Mouse (Mus musculus): ENCODE data around the gene Cmya5. TPM values are rescaled to one million over a fixed set of nuclear protein-coding genes. Genes with fewer than 3 reads are reported as not detected.
"Not testable (repeated sequence)": the region's sequence is repeated elsewhere in the genome, so short reads cannot be mapped to it uniquely, and the experiment has no call there.

The Cmya5 gene
- polyA plus RNA-seq (2012; rRNA removed): 0.32 and 1.5 TPM in 2 replicates

GRCm38 (mm10) chr13:93144336-93145167, at the start of gene Cmya5:
Gene Cmya5 (minus strand): TSS chr13:93144724.
- WGBS: 5% methylated on average over 44 of the region's 45 CpGs
- TF ChIP-seq CTCF (IDR thresholded peaks at IDR 0.05; ENCODE audit: borderline replicate concordance, control insufficient read depth, extremely low read depth, insufficient read depth, low read length, poor library complexity): no peak
- TF ChIP-seq POLR2A (IDR thresholded peaks at IDR 0.05; ENCODE audit: control insufficient read depth, extremely low read depth, insufficient read depth, low read length, poor library complexity): 0 out of 2 replicates have a peak, but pooled peaks have one; percentile 32
- peaks cover 7% of the 10 kb centered on the region for H3K4me1 ChIP-seq (replicated peaks; ENCODE audit: control insufficient read depth, insufficient read depth, low read length)
- no peaks in the 10 kb centered on the region for H3K27me3 ChIP-seq (ENCODE audit: control insufficient read depth, insufficient read depth, low read length)
- H3K27ac ChIP-seq (ENCODE audit: control insufficient read depth, insufficient read depth, low read length): no peak within 1 kb of the TSS
- H3K36me3 ChIP-seq (ENCODE audit: control insufficient read depth, insufficient read depth, low read length): 0 out of 2 replicates have a peak, but pooled peaks cover 6% of the 10 kb centered on the region
- peak; percentile 45 for DNase-seq
- H3K4me3 ChIP-seq (ENCODE audit: control insufficient read depth, insufficient read depth, low read length): peak within 1 kb of the TSS; percentile 59

GRCm38 (mm10) chr13:93192646-93193026, 48.1 kb upstream of the Cmya5 start:
- WGBS: 56% methylated on average over 5 of the region's 5 CpGs
- DNase-seq: no peak
- TF ChIP-seq CTCF (IDR thresholded peaks at IDR 0.05; ENCODE audit: borderline replicate concordance, control insufficient read depth, extremely low read depth, insufficient read depth, low read length, poor library complexity): no peak
- no peak for TF ChIP-seq POLR2A (IDR thresholded peaks at IDR 0.05; ENCODE audit: control insufficient read depth, extremely low read depth, insufficient read depth, low read length, poor library complexity)
- Histone ChIP-seq H3K36me3 (ENCODE audit: control insufficient read depth, insufficient read depth, low read length) (no peaks in the 10 kb centered on the region), H3K4me3 (ENCODE audit: control insufficient read depth, insufficient read depth, low read length) (peak overlapping the region; percentile 61), H3K27ac (ENCODE audit: control insufficient read depth, insufficient read depth, low read length) (no peak overlapping the region), H3K4me1 (replicated peaks; ENCODE audit: control insufficient read depth, insufficient read depth, low read length) (no peaks in the 10 kb centered on the region), H3K27me3 (ENCODE audit: control insufficient read depth, insufficient read depth, low read length) (no peaks in the 10 kb centered on the region)

- peak within 1 kb of the TSS; percentile 8; the same call in 1 of the 2 replicates for H3K27ac ChIP-seq (ENCODE audit: control insufficient read depth, insufficient read depth, low read length)
- under 1% methylated on average over 70 of the region's 72 CpGs for WGBS
Observed at GRCm38 (mm10) chr13:93191831-93192645, 47.5 kb upstream of the Cmya5 start, which contains the start of gene Tent2. Gene Tent2 (minus strand): TSS chr13:93192385.

GRCm38 (mm10) chr13:93189416-93189815, 44.9 kb upstream of the Cmya5 start:
- no peaks in the 10 kb centered on the region for H3K4me1 ChIP-seq (replicated peaks; ENCODE audit: control insufficient read depth, insufficient read depth, low read length)
- no peak overlapping the region for H3K4me3 ChIP-seq (ENCODE audit: control insufficient read depth, insufficient read depth, low read length)
- no peak overlapping the region for H3K27ac ChIP-seq (ENCODE audit: control insufficient read depth, insufficient read depth, low read length)
- H3K27me3 ChIP-seq (ENCODE audit: control insufficient read depth, insufficient read depth, low read length): no peaks in the 10 kb centered on the region
- no peak for TF ChIP-seq POLR2A (IDR thresholded peaks at IDR 0.05; ENCODE audit: control insufficient read depth, extremely low read depth, insufficient read depth, low read length, poor library complexity)
- TF ChIP-seq CTCF (IDR thresholded peaks at IDR 0.05; ENCODE audit: borderline replicate concordance, control insufficient read depth, extremely low read depth, insufficient read depth, low read length, poor library complexity): no peak
- H3K36me3 ChIP-seq (ENCODE audit: control insufficient read depth, insufficient read depth, low read length): peaks cover 8% of the 10 kb centered on the region
- WGBS: 77% methylated on average over 2 of the region's 2 CpGs
- DNase-seq: no peak

More at GRCm38 (mm10) chr13:93191831-93192645, 47.5 kb upstream of the Cmya5 start, which contains the start of gene Tent2:
- peak within 1 kb of the TSS; percentile 79 for H3K4me3 ChIP-seq (ENCODE audit: control insufficient read depth, insufficient read depth, low read length)
- peak; percentile 91 for DNase-seq
- 0 out of 2 replicates have a peak, but pooled peaks have one; percentile 25 for TF ChIP-seq CTCF (IDR thresholded peaks at IDR 0.05; ENCODE audit: borderline replicate concordance, control insufficient read depth, extremely low read depth, insufficient read depth, low read length, poor library complexity)
- peak; percentile 83; the same call in 1 of the 2 replicates for TF ChIP-seq POLR2A (IDR thresholded peaks at IDR 0.05; ENCODE audit: control insufficient read depth, extremely low read depth, insufficient read depth, low read length, poor library complexity)
- H3K36me3 ChIP-seq (ENCODE audit: control insufficient read depth, insufficient read depth, low read length): no peaks in the 10 kb centered on the region
- no peaks in the 10 kb centered on the region for H3K27me3 ChIP-seq (ENCODE audit: control insufficient read depth, insufficient read depth, low read length)
- no peaks in the 10 kb centered on the region for H3K4me1 ChIP-seq (replicated peaks; ENCODE audit: control insufficient read depth, insufficient read depth, low read length)

- 49% methylated on average over 3 of the region's 3 CpGs for WGBS
Observed at GRCm38 (mm10) chr13:93188738-93189137, 44.2 kb upstream of the Cmya5 start.

GRCm38 (mm10) chr13:93187792-93188191, 43.3 kb upstream of the Cmya5 start:
- H3K27me3 ChIP-seq (ENCODE audit: control insufficient read depth, insufficient read depth, low read length); H3K4me1 ChIP-seq (replicated peaks; ENCODE audit: control insufficient read depth, insufficient read depth, low read length); H3K27ac ChIP-seq (ENCODE audit: control insufficient read depth, insufficient read depth, low read length); DNase-seq; H3K4me3 ChIP-seq (ENCODE audit: control insufficient read depth, insufficient read depth, low read length): not testable (repeated sequence)
- H3K36me3 ChIP-seq (ENCODE audit: control insufficient read depth, insufficient read depth, low read length): peaks cover 22% of the 10 kb centered on the region
- WGBS: 85% methylated on average over 5 of the region's 5 CpGs

More at GRCm38 (mm10) chr13:93188738-93189137, 44.2 kb upstream of the Cmya5 start:
- Histone ChIP-seq H3K27ac (ENCODE audit: control insufficient read depth, insufficient read depth, low read length) (no peak overlapping the region), H3K4me1 (replicated peaks; ENCODE audit: control insufficient read depth, insufficient read depth, low read length) (no peaks in the 10 kb centered on the region), H3K27me3 (ENCODE audit: control insufficient read depth, insufficient read depth, low read length) (no peaks in the 10 kb centered on the region), H3K36me3 (ENCODE audit: control insufficient read depth, insufficient read depth, low read length) (peaks cover 12% of the 10 kb centered on the region), H3K4me3 (ENCODE audit: control insufficient read depth, insufficient read depth, low read length) (no peak overlapping the region)
- TF ChIP-seq POLR2A (IDR thresholded peaks at IDR 0.05; ENCODE audit: control insufficient read depth, extremely low read depth, insufficient read depth, low read length, poor library complexity) (no peak), CTCF (IDR thresholded peaks at IDR 0.05; ENCODE audit: borderline replicate concordance, control insufficient read depth, extremely low read depth, insufficient read depth, low read length, poor library complexity) (no peak)
- no peak for DNase-seq
